Mouse (Mus musculus) heart, embryonic 11.5 days (tissue): ENCODE data around the gene Ttc7. TPM values are rescaled to one million over a fixed set of nuclear protein-coding genes. Genes with fewer than 3 reads are reported as not detected.
A peak's percentile ranks its signal among the peaks of the same experiment; 100 is the strongest.

ENCODE experiments used
- ATAC-seq: fragments of 200-750 bp; cut with Nextera tagmentation; replicated peaks from 2 replicates; pipeline ENCODE4 v1.8.0; 2017; ENCODE audit warnings: moderate library complexity; ENCODE audit not compliant: insufficient number of reproducible peaks, low FRiP score, low TSS enrichment
- H3K27ac ChIP-seq: fragments of 300-500 bp; sonication (generic); 2 replicates; pipeline ENCODE4 v1.5.1; 2014; ENCODE audit warnings: mild to moderate bottlenecking, low read depth, low read length
- H3K27me3 ChIP-seq: fragments of 300-500 bp; sonication (generic); 2 replicates; pipeline ENCODE4 v1.6.1; 2014; ENCODE audit warnings: mild to moderate bottlenecking, low read length, mixed read lengths; ENCODE audit not compliant: control insufficient read depth, insufficient read depth
- H3K36me3 ChIP-seq: fragments of 300-500 bp; sonication (generic); 2 replicates; pipeline ENCODE4 v1.6.1; 2014; ENCODE audit warnings: mild to moderate bottlenecking, low read length, moderate library complexity, mixed read lengths; ENCODE audit not compliant: control insufficient read depth, insufficient read depth
- H3K4me1 ChIP-seq: fragments of 300-500 bp; sonication (generic); 2 replicates; pipeline ENCODE4 v1.6.1; 2014; ENCODE audit warnings: low read length; ENCODE audit not compliant: control insufficient read depth, insufficient read depth
- H3K4me2 ChIP-seq: fragments of 300-500 bp; sonication (generic); 2 replicates; pipeline ENCODE4 v1.6.1; 2014; ENCODE audit warnings: mild to moderate bottlenecking, moderate library complexity
- H3K4me3 ChIP-seq: fragments of 300-500 bp; sonication (generic); 2 replicates; pipeline ENCODE4 v1.5.1; 2014; ENCODE audit warnings: low read depth, low read length
- H3K9ac ChIP-seq: fragments of 300-500 bp; sonication (generic); 2 replicates; pipeline ENCODE4 v1.6.1; 2014; ENCODE audit warnings: mild to moderate bottlenecking, low read depth, low read length, moderate library complexity
- H3K9me3 ChIP-seq: fragments of 300-500 bp; sonication (generic); replicated peaks from 2 replicates; pipeline ENCODE4 v1.6.1; 2016; ENCODE audit warnings: low read length; ENCODE audit not compliant: control insufficient read depth
- WGBS: fragments of 180-500 bp; shearing (Covaris S2); extraction: QIAGEN DNeasy Blood & Tissue Kit; methylation state at CpG from one replicate; pipeline ENCODE4 v1.1.7; 2014; ENCODE audit not compliant: insufficient replicate concordance; 5-methylcytosine and 5-hydroxymethylcytosine counted together
- polyA plus RNA-seq: library from polyadenylated mRNA; unstranded; fragments of >200 nt; fragmentation: Nextera tagmentation; extraction: Ambion mirVana; gene quantifications from 2 replicates; pipeline ENCODE4 v1.2.1, GENCODE M21; 2014

Gene Ttc7
- polyA plus RNA-seq, 1 experiment from 2014 or later, result 1.9 TPM

- WGBS, result 62% methylated on average over 5 of the region's 5 CpGs
- no peaks in the 10 kb centered on the region for H3K36me3 ChIP-seq
- no peaks in the 10 kb centered on the region; the same call in 1 of the 2 replicates for H3K27me3 ChIP-seq
- no peak overlapping the region; the same call in 1 of the 2 replicates for H3K4me2 ChIP-seq
- no peak overlapping the region for H3K4me3 ChIP-seq
- H3K9me3 ChIP-seq, result no peaks in the 10 kb centered on the region
- H3K27ac ChIP-seq, result no peak overlapping the region
- peak; percentile 18; the same call in 1 of the 2 replicates for ATAC-seq
- peaks cover 15% of the 10 kb centered on the region for H3K4me1 ChIP-seq
- no peak overlapping the region for H3K9ac ChIP-seq
These were observed 31.9 kb downstream of the Ttc7 start for GRCm38 (mm10) chr17:87314530-87314946.

GRCm38 (mm10) chr17:87315021-87315531 lies 32.4 kb downstream of the Ttc7 start:
- no peaks in the 10 kb centered on the region for H3K27me3 ChIP-seq
- H3K4me2 ChIP-seq, result peak overlapping the region; percentile 27; the same call in 1 of the 2 replicates
- no peaks in the 10 kb centered on the region for H3K9me3 ChIP-seq
- H3K9ac ChIP-seq, result no peak overlapping the region
- no peak overlapping the region for H3K4me3 ChIP-seq
- H3K4me1 ChIP-seq, result peaks cover 15% of the 10 kb centered on the region
- H3K36me3 ChIP-seq, result no peaks in the 10 kb centered on the region
- ATAC-seq, result peak; percentile 28; the same call in 1 of the 2 replicates
- WGBS, result 7% methylated on average over 9 of the region's 9 CpGs
- no peak overlapping the region for H3K27ac ChIP-seq

GRCm38 (mm10) chr17:87315891-87316763 lies 33.4 kb downstream of the Ttc7 start:
- H3K4me2 ChIP-seq, result no peak overlapping the region
- H3K9ac ChIP-seq, result no peak overlapping the region
- H3K4me1 ChIP-seq, result peaks cover 15% of the 10 kb centered on the region
- 71% methylated on average over 23 of the region's 23 CpGs for WGBS
- no peaks in the 10 kb centered on the region for H3K9me3 ChIP-seq
- H3K36me3 ChIP-seq, result no peaks in the 10 kb centered on the region
- no peak overlapping the region for H3K27ac ChIP-seq
- no peak for ATAC-seq
- H3K27me3 ChIP-seq, result no peaks in the 10 kb centered on the region
- no peak overlapping the region for H3K4me3 ChIP-seq

GRCm38 (mm10) chr17:87317271-87317670 lies 34.6 kb downstream of the Ttc7 start:
- no peak overlapping the region for H3K9ac ChIP-seq
- H3K27ac ChIP-seq, result no peak overlapping the region
- WGBS, result 44% methylated on average over 6 of the region's 6 CpGs
- no peak for ATAC-seq
- H3K9me3 ChIP-seq, result 0 out of 2 replicates have a peak, but pooled peaks cover 3% of the 10 kb centered on the region
- H3K27me3 ChIP-seq, result no peaks in the 10 kb centered on the region
- no peaks in the 10 kb centered on the region for H3K36me3 ChIP-seq
- no peak overlapping the region for H3K4me2 ChIP-seq
- no peak overlapping the region for H3K4me3 ChIP-seq
- H3K4me1 ChIP-seq, result peaks cover 13% of the 10 kb centered on the region

GRCm38 (mm10) chr17:87317947-87318346 lies 35.3 kb downstream of the Ttc7 start:
- no peak for ATAC-seq
- 63% methylated on average over 9 of the region's 9 CpGs for WGBS
- H3K4me2 ChIP-seq, result no peak overlapping the region

GRCm38 (mm10) chr17:87321673-87322072 lies 39.0 kb downstream of the Ttc7 start:
- Histone ChIP-seq H3K9me3 (0 out of 2 replicates have a peak, but pooled peaks cover 3% of the 10 kb centered on the region), H3K27ac (no peak overlapping the region), H3K9ac (no peak overlapping the region), H3K4me2 (no peak overlapping the region), H3K4me1 (no peaks in the 10 kb centered on the region), H3K36me3 (no peaks in the 10 kb centered on the region), H3K27me3 (no peaks in the 10 kb centered on the region), H3K4me3 (no peak overlapping the region)
- ATAC-seq, result no peak
- 84% methylated on average over 1 of the region's 1 CpGs for WGBS

More at GRCm38 (mm10) chr17:87317947-87318346, 35.3 kb downstream of the Ttc7 start:
- Histone ChIP-seq H3K27me3 (no peaks in the 10 kb centered on the region), H3K9me3 (0 out of 2 replicates have a peak, but pooled peaks cover 3% of the 10 kb centered on the region), H3K27ac (no peak overlapping the region), H3K4me3 (no peak overlapping the region), H3K9ac (no peak overlapping the region), H3K36me3 (no peaks in the 10 kb centered on the region), H3K4me1 (peaks cover 6% of the 10 kb centered on the region; the same call in 1 of the 2 replicates)

- H3K9ac ChIP-seq, result no peak overlapping the region
- 83% methylated on average over 9 of the region's 9 CpGs for WGBS
- no peaks in the 10 kb centered on the region for H3K27me3 ChIP-seq
- no peaks in the 10 kb centered on the region for H3K36me3 ChIP-seq
- 0 out of 2 replicates have a peak, but pooled peaks cover 3% of the 10 kb centered on the region for H3K9me3 ChIP-seq
- no peaks in the 10 kb centered on the region for H3K4me1 ChIP-seq
- H3K4me2 ChIP-seq, result no peak overlapping the region
- ATAC-seq, result no peak
- H3K4me3 ChIP-seq, result no peak overlapping the region
- H3K27ac ChIP-seq, result no peak overlapping the region
These were observed 40.5 kb downstream of the Ttc7 start for GRCm38 (mm10) chr17:87323215-87323614.

GRCm38 (mm10) chr17:87325501-87325900 lies 42.8 kb downstream of the Ttc7 start:
- H3K36me3 ChIP-seq, result no peaks in the 10 kb centered on the region
- no peak overlapping the region for H3K27ac ChIP-seq
- H3K4me2 ChIP-seq, result no peak overlapping the region
- no peak overlapping the region for H3K4me3 ChIP-seq
- peaks cover 6% of the 10 kb centered on the region for H3K4me1 ChIP-seq
- no peak for ATAC-seq
- H3K9me3 ChIP-seq, result 0 out of 2 replicates have a peak, but pooled peaks cover 3% of the 10 kb centered on the region
- 81% methylated on average over 15 of the region's 15 CpGs for WGBS
- peaks cover 12% of the 10 kb centered on the region; the same call in 1 of the 2 replicates for H3K27me3 ChIP-seq
- H3K9ac ChIP-seq, result no peak overlapping the region
